Mouse (Mus musculus) embryonic fibroblast, embryonic 13.5 days (primary cell): ENCODE data around the gene Sema5b. TPM values are rescaled to one million over a fixed set of nuclear protein-coding genes. Genes with fewer than 3 reads are reported as not detected.
A peak's percentile ranks its signal among the peaks of the same experiment; 100 is the strongest.

Source experiments
- H3K27ac ChIP-seq: 2 replicates; pipeline ENCODE4 v1.5.1; 2012; ENCODE audit warnings: low read length, control low read depth, inconsistent platforms; ENCODE audit not compliant: insufficient read depth
- H3K4me1 ChIP-seq: 2 replicates; pipeline ENCODE4 v1.6.1; 2011; ENCODE audit warnings: low read length; ENCODE audit not compliant: control insufficient read depth, insufficient read depth
- H3K4me3 ChIP-seq: 2 replicates; pipeline ENCODE4 v1.5.1; 2011; ENCODE audit warnings: mild to moderate bottlenecking, control low read depth, low read length; ENCODE audit not compliant: insufficient read depth
- CTCF ChIP-seq: IDR thresholded peaks from 2 replicates; pipeline ENCODE4 v1.5.1; 2011; ENCODE audit warnings: mild to moderate bottlenecking, control low read depth, low read length, moderate library complexity, borderline replicate concordance; ENCODE audit not compliant: insufficient read depth
- POLR2A ChIP-seq: IDR thresholded peaks from 2 replicates; pipeline ENCODE4 v1.6.1; 2011; ENCODE audit warnings: low read depth, mild to moderate bottlenecking, control low read depth, low read length, moderate library complexity
- polyA plus RNA-seq: library from polyadenylated mRNA; stranded (reverse); fragments of >200 nt; gene quantifications from 2 replicates; pipeline ENCODE4 v1.2.4, GENCODE M21; 2011; ENCODE audit warnings: low read depth; ENCODE audit not compliant: missing spikeins, insufficient read length

The Sema5b gene
- polyA plus RNA-seq, 1 experiment = 1.3 TPM

GRCm38 (mm10) chr16:35625286-35626020 is 84.5 kb downstream of the Sema5b start:
- H3K4me3 ChIP-seq = no peak overlapping the region
- TF ChIP-seq CTCF (no peak), POLR2A (no peak)
- H3K4me1 ChIP-seq = no peaks in the 10 kb centered on the region
- no peak overlapping the region for H3K27ac ChIP-seq

GRCm38 (mm10) chr16:35627992-35628607 is 87.2 kb downstream of the Sema5b start:
- Histone ChIP-seq H3K4me1 (no peaks in the 10 kb centered on the region; the same call in 1 of the 2 replicates), H3K4me3 (no peak overlapping the region), H3K27ac (no peak overlapping the region)
- TF ChIP-seq POLR2A = no peak
- TF ChIP-seq CTCF = peak; percentile 89

- no peak for TF ChIP-seq POLR2A
- no peak for TF ChIP-seq CTCF
- H3K4me3 ChIP-seq = no peak overlapping the region
- H3K4me1 ChIP-seq = peaks cover 3% of the 10 kb centered on the region; the same call in 1 of the 2 replicates
- no peak overlapping the region for H3K27ac ChIP-seq
Measured at GRCm38 (mm10) chr16:35630470-35631183, 89.7 kb downstream of the Sema5b start.

- Histone ChIP-seq H3K4me3 (no peak overlapping the region), H3K4me1 (peaks cover 3% of the 10 kb centered on the region; the same call in 1 of the 2 replicates), H3K27ac (no peak overlapping the region)
- TF ChIP-seq CTCF (no peak), POLR2A (no peak)
Measured at GRCm38 (mm10) chr16:35633058-35633457, 92.1 kb downstream of the Sema5b start.

GRCm38 (mm10) chr16:35634971-35635370 is 94.0 kb downstream of the Sema5b start:
- Histone ChIP-seq H3K4me1 (peaks cover 3% of the 10 kb centered on the region; the same call in 1 of the 2 replicates), H3K27ac (no peak overlapping the region), H3K4me3 (no peak overlapping the region)
- no peak for TF ChIP-seq CTCF
- no peak for TF ChIP-seq POLR2A

- TF ChIP-seq CTCF (no peak), POLR2A (no peak)
- Histone ChIP-seq H3K27ac (no peak overlapping the region), H3K4me3 (no peak overlapping the region), H3K4me1 (no peaks in the 10 kb centered on the region)
Measured at GRCm38 (mm10) chr16:35639505-35639904, 98.6 kb downstream of the Sema5b start.

GRCm38 (mm10) chr16:35648862-35649261 is 107.9 kb downstream of the Sema5b start:
- Histone ChIP-seq H3K4me3 (no peak overlapping the region), H3K4me1 (no peaks in the 10 kb centered on the region), H3K27ac (no peak overlapping the region)
- TF ChIP-seq CTCF = no peak
- no peak for TF ChIP-seq POLR2A

- Histone ChIP-seq H3K4me1 (no peaks in the 10 kb centered on the region), H3K27ac (no peak overlapping the region), H3K4me3 (no peak overlapping the region)
- TF ChIP-seq POLR2A (no peak), CTCF (no peak)
Measured at GRCm38 (mm10) chr16:35652206-35652605, 111.3 kb downstream of the Sema5b start.

GRCm38 (mm10) chr16:35652706-35653105 is 111.8 kb downstream of the Sema5b start:
- Histone ChIP-seq H3K4me3 (no peak overlapping the region), H3K27ac (no peak overlapping the region), H3K4me1 (no peaks in the 10 kb centered on the region)
- TF ChIP-seq POLR2A = no peak

- Histone ChIP-seq H3K4me1 (no peaks in the 10 kb centered on the region), H3K27ac (no peak overlapping the region), H3K4me3 (no peak overlapping the region)
- no peak for TF ChIP-seq POLR2A
Measured at GRCm38 (mm10) chr16:35653951-35654350, 113.0 kb downstream of the Sema5b start.
